Mouse (Mus musculus): ENCODE data around the gene Rngtt.

The Rngtt gene

DNA sequence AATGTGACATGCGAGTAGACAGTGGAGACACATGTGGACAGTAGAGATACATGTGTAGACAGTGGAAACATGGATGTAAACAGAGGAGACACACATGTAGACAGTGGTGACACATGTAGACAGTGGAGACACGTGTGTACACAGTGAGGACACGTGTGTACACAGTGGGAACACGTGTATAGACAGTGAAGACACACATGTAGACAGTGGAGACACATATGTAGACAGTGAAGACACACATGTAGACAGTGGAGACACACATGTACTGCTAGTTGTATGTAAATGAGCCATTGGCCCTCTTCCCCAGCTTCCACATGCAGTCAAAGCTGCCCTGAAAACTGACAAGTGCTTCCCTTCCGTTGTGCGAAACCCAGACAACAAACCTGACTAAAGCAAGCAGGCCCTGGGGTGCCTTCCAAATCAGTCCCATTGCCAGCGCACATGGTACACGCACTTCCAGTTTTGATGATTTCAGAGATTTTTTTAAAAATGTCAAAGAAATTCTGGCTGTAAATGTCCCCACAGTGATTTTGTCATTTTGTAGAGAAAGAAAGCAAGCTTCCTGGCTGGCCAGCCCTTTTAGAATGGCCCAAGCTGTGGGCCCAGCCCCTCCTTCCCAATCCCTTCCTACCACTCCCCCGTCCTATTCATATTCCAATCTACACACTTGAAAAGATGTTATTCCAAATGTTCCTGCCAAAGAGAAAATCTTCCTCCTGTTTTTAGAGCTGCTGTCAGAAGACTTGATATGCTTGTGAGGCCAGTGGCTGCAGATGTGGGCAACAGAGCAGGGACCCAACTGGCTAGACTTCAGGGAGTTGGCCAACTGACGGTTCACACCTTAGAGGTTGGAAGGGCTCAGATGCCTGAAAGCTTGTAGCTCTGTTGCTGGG is 204.2 kb downstream of the Rngtt start:
- CTCF ChIA-PET, result no interaction called here

DNA sequence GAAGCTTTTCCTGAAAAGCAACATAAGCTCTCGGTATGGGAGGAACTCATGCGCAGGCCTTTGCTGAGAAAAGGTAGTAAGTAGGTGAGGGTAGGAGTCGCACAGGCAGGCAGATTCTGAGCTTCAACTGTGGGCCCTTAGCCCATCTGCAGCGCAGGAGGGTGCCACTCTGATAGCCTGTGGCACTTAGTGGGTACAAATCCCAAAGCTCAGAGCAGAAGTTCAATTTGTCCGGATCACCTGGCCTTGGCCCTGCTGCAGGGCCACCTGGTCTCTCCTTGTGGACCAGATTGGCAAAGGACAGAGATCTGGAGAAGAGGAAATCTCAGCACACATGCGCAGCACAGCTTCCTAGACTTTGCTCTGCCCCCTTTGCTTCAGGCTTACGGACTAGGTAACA is 210.1 kb downstream of the Rngtt start:
- CTCF ChIA-PET, result no interaction called here

DNA sequence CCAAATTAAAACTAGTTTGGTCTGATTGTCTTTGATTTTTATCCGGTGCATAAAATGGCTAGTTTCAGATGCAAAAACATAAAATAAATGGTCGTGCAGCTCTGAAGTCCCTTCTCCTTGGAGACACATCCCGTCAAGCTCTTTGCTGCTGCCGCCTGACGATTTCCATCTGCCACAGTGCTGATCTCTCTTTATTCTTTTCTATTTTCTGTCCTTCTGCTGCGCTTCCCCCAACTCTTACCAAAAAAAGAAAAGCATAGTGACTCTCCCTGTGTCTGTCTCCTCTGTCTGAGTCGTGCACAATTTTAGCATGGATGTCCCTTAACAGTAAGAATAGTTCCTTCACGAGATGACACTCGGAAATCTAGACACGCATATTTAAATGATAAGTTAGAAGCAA is 210.8 kb downstream of the Rngtt start:
- CTCF ChIA-PET, result no interaction called here

DNA sequence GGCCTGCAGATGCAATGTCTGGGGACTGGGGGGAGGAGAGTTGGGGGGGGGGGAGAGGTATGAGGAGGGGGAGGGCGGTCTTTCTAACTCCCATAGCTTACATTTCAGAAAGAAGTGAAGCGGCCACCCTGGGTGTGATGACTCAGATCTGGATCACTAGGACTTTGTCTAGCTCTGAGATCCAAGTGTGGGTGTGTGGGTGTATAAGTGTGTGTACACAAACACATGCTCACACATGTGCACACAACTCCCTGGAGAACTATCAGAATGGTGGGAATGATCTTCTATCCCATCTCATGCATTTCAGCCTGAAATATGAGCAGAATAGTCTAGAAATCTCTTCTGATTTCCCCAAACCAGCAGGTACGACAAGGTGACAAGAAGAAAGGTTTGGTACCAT is 213.7 kb downstream of the Rngtt start:
- CTCF ChIA-PET, result no interaction called here

DNA sequence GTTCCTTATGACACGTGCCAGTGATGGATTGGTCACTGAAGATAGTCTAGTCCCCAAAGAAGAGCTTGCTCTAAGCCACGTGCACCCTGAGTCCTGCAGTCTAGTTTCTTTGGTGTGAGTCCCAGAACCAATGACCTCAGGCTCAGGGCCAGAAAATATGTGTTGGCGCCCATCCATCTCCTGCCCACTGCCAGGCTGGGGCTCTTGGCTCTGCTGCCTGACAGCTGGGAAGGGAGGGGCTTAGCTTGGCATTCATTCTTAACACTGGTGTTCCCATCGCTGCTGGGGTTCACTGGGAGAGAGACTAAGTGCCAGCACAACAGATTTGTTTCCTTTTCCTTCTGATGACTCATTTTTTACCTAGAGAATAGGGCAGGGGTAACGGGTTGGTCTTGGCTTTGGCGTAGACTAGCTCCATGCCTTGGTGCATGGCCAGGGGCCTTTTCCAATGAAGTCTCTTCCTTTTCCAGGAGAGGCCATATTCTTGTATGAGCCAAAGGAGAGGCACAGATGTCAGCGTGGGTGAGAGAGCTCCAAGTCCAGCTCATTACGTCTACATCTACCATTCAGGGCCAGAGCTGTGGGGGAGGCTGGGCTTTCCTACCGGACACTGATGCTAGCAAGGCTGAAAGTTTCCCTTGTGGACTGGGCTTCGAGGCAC is 214.5 kb downstream of the Rngtt start:
- CTCF ChIA-PET, result no interaction called here

DNA sequence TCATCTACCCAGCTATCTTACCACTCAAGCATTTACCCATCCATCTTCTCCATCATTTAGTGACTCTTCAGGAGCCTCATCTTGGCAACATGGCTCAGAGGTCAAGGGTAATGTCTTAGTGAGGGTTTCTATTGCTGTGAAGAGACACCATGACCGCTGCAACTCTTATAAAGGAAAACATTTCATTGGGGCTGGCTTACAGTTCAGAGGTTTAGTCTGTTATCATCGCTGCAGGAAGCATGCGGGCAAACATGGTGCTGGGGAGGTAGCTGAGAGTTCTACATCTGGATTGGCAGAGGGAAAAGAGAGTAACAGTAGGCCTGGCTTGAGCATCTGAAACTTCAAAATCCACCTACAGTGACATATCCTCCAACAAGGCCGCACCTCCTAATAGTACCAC is 215.2 kb downstream of the Rngtt start:
- CTCF ChIA-PET, result no interaction called here

DNA sequence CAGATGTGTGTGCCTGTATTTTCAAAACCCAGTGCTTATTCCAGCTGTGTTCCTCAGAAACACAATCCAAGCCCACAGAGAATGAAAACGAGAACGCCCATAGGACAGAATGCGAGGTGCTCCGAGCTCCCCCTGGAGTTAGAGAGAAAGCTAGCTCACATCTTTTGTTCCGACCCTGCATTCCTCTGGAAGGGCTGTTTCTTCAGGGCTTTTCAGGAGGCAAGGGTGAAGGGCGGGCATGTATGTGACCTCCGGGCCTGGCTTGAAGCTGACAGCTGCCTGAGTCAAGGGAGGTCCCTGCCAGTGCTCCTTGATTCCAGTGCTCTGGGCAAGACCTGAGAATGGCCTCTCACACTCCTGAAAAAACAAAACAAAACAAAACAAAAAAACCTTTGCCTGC is 216.0 kb downstream of the Rngtt start:
- CTCF ChIA-PET, result no interaction called here

DNA sequence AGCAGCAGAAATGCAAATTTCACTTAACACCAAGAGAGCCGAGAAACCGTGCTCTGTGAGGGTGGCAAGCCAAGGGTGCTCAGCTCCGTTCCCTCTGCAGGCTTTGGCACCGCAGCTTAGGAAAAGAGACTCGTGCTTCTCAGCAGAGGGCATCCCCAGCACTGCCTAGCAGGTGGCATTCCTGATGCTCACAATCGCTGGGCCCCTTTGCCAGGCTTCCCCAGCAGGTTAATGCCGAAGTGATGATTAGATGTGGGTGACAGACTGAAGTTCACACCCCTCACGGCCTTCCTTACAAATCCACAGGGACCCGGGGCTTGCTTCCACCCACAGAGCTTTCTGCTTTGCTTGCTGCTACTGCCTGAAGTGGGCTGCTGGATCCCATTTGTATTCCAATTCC is 216.6 kb downstream of the Rngtt start:
- CTCF ChIA-PET, result no interaction called here

DNA sequence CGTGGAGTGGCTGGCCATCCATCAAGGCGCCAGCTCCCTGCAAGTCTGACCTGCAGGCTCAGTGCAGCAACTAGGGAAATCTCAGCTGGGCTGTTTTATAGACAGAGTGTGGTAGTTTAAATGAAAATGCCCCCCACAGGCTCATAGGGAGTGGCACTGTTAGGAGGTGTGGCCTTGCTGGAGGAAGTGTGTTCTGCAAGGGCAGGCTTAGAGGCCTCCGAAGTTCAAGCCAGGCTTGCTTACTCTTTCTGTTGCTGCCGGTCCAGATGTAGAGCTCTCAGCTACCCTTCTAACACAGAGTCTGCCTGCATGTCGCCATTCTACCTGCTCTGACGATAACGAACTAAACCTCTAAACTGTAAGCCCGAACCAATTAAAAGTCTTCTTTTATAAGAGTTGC is 222.5 kb downstream of the Rngtt start:
- CTCF ChIA-PET, result no interaction called here

DNA sequence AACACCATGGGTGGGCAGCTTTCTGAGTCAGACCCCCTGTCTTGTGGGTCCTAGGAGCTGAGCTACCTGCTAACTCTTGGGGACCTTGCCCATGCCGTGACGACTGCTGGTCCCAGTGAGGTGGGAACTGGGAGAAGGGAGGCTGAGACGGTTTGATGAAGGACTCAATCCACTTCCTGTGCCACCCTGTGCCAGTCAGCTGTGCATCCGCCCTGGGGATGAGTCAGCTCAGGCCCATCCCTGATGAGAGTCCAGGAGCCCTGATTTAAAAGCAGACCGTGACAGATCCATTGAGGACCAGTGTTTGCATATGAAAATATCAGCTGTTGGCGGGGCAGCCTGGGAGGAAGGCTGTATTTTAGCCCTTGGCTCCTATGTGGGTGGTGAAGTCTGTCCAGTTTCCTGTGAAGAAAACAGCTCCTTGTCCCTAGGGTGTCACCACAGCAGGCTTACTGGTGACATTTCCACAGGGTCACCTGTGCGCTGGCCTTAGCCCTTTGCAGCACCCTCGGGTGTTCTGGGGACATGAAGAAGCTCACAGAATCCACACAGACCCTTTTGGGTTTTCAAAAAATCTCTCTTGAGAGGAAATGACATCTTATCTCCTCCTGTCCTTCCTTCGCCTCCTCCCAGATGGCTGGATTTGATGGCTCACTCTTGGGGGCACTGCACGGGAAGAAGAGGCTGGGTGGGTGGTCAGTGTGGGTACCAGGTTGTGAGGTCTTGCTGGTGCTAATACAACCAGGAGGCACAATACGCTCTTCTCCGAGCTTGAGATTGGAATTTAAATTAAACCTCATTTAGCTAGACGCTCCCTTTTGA is 234.9 kb downstream of the Rngtt start:
- CTCF ChIA-PET, result no interaction called here

DNA sequence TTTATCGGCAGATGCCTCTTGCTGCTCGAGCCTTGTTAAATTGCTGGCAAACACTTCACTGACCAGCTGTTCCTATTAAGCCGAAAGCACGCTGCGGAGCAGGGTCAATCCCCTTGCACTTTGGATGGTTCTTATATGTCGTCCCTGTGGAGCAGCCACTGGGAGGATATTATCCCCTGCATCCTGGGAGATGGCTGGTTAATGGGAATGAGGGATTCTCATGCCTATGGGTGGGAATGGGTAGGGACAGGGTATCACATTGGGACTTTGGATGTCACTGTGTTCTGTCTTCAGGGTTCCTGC is 235.4 kb downstream of the Rngtt start:
- CTCF ChIA-PET, result no interaction called here

DNA sequence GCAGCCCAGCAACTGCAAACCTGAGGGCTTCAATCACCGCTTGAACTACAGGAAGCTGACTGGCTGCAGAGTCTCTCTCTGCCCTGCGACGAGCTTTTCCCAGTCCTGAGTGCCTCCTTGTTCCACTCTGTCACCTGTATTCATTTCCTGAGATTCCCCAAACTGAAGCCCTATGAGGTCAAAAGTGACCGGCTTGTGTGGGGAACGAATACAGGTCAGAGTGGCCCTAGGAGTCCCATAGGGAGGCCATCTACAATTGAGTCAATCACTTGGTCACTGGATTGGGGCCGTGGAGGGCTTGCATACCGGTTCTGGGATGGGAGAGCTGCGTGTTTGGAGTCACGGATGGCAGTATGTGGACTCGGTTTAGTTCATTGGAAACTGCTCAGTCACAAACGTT is 236.2 kb downstream of the Rngtt start:
- CTCF ChIA-PET, result no interaction called here

DNA sequence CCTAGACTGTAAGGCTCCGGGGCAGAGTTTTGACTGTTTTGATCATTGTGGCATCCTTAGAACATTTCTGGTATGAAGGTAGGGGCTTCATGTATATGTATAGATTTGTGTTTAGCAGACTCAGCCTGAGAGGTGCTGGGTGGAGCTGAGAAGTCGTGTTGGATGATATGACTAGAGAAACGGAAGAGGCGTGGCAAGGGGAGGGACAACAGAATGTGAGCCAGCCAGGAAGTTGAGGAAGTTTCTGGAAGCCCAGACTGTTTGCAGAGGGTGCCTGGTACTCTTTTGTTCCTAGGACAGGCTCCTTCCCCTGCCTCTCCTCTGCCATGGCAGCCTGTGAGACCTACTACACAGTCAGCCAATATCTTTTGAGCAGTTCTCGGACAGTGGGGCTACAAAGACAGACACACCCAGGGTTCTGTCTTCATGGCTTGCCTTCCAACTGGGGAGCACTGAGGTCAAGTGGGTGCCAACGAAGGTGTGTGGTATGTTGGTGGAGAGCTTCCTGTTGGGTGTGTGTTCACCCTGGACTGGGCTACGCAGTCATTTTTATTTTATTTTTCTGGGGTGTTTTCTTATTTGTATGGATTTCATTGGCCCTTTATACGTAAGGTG is 237.3 kb downstream of the Rngtt start:
- CTCF ChIA-PET, result no interaction called here

DNA sequence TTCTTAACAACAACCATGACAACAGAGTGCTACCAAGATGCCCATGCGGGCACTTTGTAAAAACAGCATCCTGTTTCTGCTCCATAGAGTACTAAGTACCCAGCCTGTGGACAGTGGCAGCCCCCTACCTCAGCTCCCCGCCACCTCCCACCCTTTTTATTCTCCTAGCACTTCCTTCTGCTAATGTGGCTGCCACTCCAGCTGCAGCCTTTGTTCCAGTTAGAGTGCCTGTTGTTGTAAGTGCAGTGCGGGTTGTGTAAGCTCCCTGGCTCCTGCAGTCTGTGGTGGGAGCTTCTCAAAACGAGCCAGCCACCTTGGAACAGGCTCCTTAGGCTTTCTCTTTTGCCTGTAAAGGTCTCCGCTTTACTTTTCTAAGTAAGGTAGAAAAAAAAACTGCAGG is 239.5 kb downstream of the Rngtt start:
- CTCF ChIA-PET, result no interaction called here

All from spleen, embryonic (tissue).